Mouse (Mus musculus) midbrain, postnatal 0 days (tissue): ENCODE results near the gene Minos1. TPM values are rescaled to one million over a fixed set of nuclear protein-coding genes. Genes with fewer than 3 reads are reported as not detected.

Experiments
- ATAC-seq: fragments of 200-750 bp; cut with Nextera tagmentation; 2 replicates; pipeline ENCODE4 v1.8.0; 2017; ENCODE audit warnings: moderate number of reproducible peaks, mild to moderate bottlenecking, moderate TSS enrichment, moderate library complexity; ENCODE audit not compliant: low FRiP score
- DNase-seq: peaks from one replicate; pipeline ENCODE4 v3.0.0-alpha.2; 2015; ENCODE audit warnings: low spot score
- H3K27ac ChIP-seq: fragments of 300-500 bp; sonication (generic); 2 replicates; pipeline ENCODE4 v1.5.1; 2014; ENCODE audit warnings: low read depth, mild to moderate bottlenecking, low read length, mixed read lengths
- H3K27me3 ChIP-seq: fragments of 300-500 bp; sonication (generic); 2 replicates; pipeline ENCODE4 v1.6.1; 2014; ENCODE audit warnings: low read length, control low read depth, mixed read lengths; ENCODE audit not compliant: insufficient read depth
- H3K36me3 ChIP-seq: fragments of 300-500 bp; sonication (generic); 2 replicates; pipeline ENCODE4 v1.6.1; 2014; ENCODE audit warnings: low read length, control low read depth, mixed read lengths; ENCODE audit not compliant: insufficient read depth
- H3K4me1 ChIP-seq: fragments of 300-500 bp; sonication (generic); 2 replicates; pipeline ENCODE4 v1.6.1; 2014; ENCODE audit warnings: mild to moderate bottlenecking, control low read depth, antibody characterized with exemption, low read length, mixed read lengths; ENCODE audit not compliant: insufficient read depth
- H3K4me2 ChIP-seq: fragments of 300-500 bp; sonication (generic); 2 replicates; pipeline ENCODE4 v1.6.1; 2014; ENCODE audit warnings: low read depth, mild to moderate bottlenecking, low read length, mixed read lengths; ENCODE audit not compliant: poor library complexity, severe bottlenecking
- H3K4me3 ChIP-seq: fragments of 300-500 bp; sonication (generic); 2 replicates; pipeline ENCODE4 v1.5.1; 2014; ENCODE audit warnings: low read depth, mild to moderate bottlenecking, low read length, moderate library complexity
- H3K9ac ChIP-seq: fragments of 300-500 bp; sonication (generic); replicated peaks from 2 replicates; pipeline ENCODE4 v1.6.1; 2014; ENCODE audit warnings: mild to moderate bottlenecking, low read length, moderate library complexity, mixed read lengths; ENCODE audit not compliant: poor library complexity, severe bottlenecking
- H3K9me3 ChIP-seq: fragments of 300-500 bp; sonication (generic); 2 replicates; pipeline ENCODE4 v1.6.1; 2016; ENCODE audit warnings: low read length, control low read depth
- CTCF ChIP-seq: IDR thresholded peaks from 2 replicates; pipeline ENCODE4 v1.5.1; 2016; ENCODE audit warnings: antibody characterized with exemption, mild to moderate bottlenecking
- WGBS: fragments of 180-500 bp; shearing (Covaris S2); extraction: QIAGEN DNeasy Blood & Tissue Kit; methylation state at CpG from one replicate; pipeline ENCODE4 v1.1.7; 2014; 5-methylcytosine and 5-hydroxymethylcytosine counted together
- polyA plus RNA-seq: library from polyadenylated mRNA; unstranded; fragments of >200 nt; fragmentation: Nextera tagmentation; extraction: Ambion mirVana; gene quantifications from 2 replicates; pipeline ENCODE4 v1.2.1, GENCODE M21; 2015
- total RNA-seq: library from RNA; depleted of rRNA; stranded (reverse); fragments of >200 nt; gene quantifications from 2 replicates; pipeline ENCODE4 v1.2.3, GENCODE M21; 2014

Minos1 gene
- total and polyA plus RNA-seq, 2 experiments from 2014 or later: 21.9 to 397 TPM

DNA sequence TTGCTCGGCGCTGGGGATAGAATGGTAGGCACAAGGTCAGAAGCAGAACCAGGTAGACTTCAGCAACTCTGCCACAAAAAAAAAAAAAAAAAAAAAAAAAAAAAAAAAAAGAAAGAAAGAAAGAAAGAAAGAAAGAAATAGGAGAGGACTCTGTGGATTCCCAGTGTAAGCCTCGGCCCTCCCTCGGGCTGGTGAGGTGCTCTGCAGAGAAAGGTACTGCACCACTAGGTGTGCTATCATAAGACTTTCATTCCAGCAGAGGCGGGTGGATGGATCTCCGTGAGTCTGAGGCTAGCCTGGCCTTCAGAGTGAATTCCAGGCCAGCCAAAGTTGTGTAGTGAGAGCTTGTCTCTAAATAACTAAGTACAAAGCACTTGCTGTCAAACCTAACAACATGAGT, 10.9 kb upstream of the Minos1 start:
- Histone ChIP-seq H3K4me1 (no peaks in the 10 kb centered on the region), H3K9ac (no peak overlapping the region), H3K36me3 (no peaks in the 10 kb centered on the region), H3K4me2 (no peak overlapping the region), H3K9me3 (no peaks in the 10 kb centered on the region), H3K27me3 (no peaks in the 10 kb centered on the region), H3K27ac (no peak overlapping the region), H3K4me3 (no peak overlapping the region)
- peak; percentile 24 for TF ChIP-seq CTCF
- ATAC-seq: no peak
- WGBS: 69% methylated on average over 6 of the region's 6 CpGs
- no peak for DNase-seq

DNA sequence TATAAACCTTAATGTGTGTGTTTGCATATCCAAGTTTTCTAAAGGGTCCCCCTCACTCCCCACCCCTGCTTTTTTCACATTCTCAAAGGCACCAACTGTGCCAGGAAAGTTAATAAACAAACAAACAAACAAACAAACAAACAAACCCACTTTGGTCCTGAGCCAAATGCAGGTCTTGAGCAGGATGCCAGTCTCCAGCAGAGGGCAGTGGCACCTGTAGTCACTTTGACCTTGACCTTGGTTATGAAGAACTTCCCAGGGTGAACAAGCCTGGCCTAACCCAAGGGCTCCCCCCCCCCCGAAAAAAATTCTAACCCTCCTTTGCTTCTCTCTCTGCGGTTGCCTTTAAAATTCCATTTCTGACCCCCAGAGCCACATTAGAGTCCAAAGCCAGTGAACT, 9.4 kb upstream of the Minos1 start:
- ATAC-seq: no peak
- no peaks in the 10 kb centered on the region for H3K36me3 ChIP-seq

DNA sequence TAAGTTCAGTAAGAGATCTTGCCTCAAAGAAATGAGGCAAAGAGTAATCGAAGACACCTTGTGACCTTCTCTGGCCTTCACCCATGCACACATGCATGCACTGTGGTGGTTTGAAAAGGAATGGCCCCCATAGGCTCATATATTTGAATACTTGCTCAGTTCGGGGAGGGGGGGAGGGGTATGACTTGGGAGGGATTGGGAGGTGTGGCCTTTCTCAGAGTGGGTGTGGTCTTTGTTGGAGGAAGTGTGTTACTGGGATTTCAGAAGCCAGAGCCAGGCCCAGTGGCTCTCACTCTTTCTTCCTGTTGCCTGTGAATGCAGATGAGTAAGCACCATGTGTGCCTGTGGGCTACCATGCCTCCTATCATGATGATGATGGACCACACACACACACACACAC, 5.1 kb upstream of the Minos1 start:
- no peaks in the 10 kb centered on the region for H3K4me1 ChIP-seq
- TF ChIP-seq CTCF: no peak

More for the DNA sequence above, 9.4 kb upstream of the Minos1 start:
- H3K4me1 ChIP-seq: no peaks in the 10 kb centered on the region
- H3K27ac ChIP-seq: no peak overlapping the region
- H3K9me3 ChIP-seq: no peaks in the 10 kb centered on the region
- H3K4me3 ChIP-seq: no peak overlapping the region
- no peak overlapping the region for H3K4me2 ChIP-seq
- no peaks in the 10 kb centered on the region for H3K27me3 ChIP-seq
- H3K9ac ChIP-seq: no peak overlapping the region
- 78% methylated on average over 2 of the region's 2 CpGs for WGBS
- no peak for DNase-seq
- TF ChIP-seq CTCF: peak; percentile 29; the same call in 1 of the 2 replicates

DNA sequence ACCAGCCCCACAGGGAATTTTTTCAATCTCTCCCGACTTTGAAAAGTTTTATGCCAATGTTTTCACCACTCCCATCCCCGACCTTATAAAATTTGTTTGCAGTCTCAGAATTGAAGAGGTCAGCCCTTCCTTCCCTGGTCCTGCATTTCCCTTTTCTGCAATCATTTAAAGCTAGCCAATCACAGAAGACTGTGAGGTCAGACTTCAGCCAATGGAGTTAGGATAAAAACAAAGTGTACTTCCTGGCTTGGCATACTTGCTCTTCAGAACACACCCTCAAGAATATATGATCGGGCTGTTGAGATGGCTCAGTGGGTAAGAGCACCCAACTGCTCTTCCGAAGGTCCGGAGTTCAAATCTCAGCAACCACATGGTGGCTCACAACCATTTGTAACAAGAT, 2.2 kb upstream of the Minos1 start:
- Histone ChIP-seq H3K4me3 (no peak overlapping the region), H3K9me3 (no peaks in the 10 kb centered on the region)
- 85% methylated on average over 5 of the region's 5 CpGs for WGBS

More for the DNA sequence above, 5.1 kb upstream of the Minos1 start:
- no peaks in the 10 kb centered on the region for H3K27me3 ChIP-seq
- WGBS: 90% methylated on average over 2 of the region's 2 CpGs
- DNase-seq (no peak), ATAC-seq (no peak)
- H3K27ac ChIP-seq: no peak overlapping the region
- H3K4me3 ChIP-seq: no peak overlapping the region
- no peak overlapping the region for H3K4me2 ChIP-seq
- no peak overlapping the region for H3K9ac ChIP-seq
- H3K36me3 ChIP-seq: no peaks in the 10 kb centered on the region
- H3K9me3 ChIP-seq: no peaks in the 10 kb centered on the region

DNA sequence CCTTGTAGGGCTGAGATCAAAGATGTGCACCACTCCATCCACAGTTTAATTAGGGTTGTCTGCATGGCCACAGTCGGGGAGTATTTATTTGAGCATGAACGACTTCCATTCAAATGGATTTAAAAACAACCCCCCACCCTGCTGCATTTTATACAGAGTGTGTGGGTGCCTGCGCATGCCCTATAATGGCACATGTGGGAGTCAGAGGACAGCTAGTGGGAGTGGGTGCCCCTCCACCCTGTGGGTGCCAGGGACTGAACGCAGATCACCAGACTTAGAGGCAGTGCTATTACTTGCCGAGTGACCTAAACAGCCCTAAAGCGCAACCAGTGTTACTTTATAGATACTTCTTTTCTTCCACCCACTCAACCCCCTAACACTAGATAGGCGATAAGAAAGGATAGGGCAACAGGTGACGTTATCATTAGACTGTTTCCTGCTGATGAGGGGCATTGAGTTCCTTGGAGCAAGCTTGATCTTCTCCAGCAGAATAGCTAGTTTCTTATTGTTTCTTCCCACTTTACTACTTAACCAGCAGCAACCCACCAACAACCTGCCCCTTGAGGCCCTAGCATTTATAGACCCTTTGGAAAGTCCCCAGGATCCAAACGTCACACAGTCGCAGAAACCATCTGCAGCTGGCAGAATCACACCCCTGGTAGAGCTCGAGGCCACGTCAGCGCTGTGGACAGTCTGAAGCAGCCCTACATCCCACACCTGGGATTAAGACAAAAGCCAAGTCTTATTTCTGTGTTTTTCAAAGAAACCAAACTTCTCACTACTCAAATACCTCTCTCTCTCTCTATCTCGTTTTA, 1.2 kb upstream of the Minos1 start:
- H3K36me3 ChIP-seq: no peaks in the 10 kb centered on the region
- no peaks in the 10 kb centered on the region for H3K9me3 ChIP-seq
- no peaks in the 10 kb centered on the region for H3K27me3 ChIP-seq
- peak overlapping the region; percentile 92 for H3K4me2 ChIP-seq
- 89% methylated on average over 14 of the region's 14 CpGs for WGBS
- H3K9ac ChIP-seq: no peak overlapping the region
- DNase-seq: no peak
- H3K4me1 ChIP-seq: 0 out of 2 replicates have a peak, but pooled peaks cover 5% of the 10 kb centered on the region
- H3K27ac ChIP-seq: 0 out of 2 replicates have a peak overlapping the region, but pooled peaks have one; percentile 32
- no peak for ATAC-seq
- TF ChIP-seq CTCF: no peak
- peak overlapping the region; percentile 100 for H3K4me3 ChIP-seq

More for the DNA sequence above, 2.2 kb upstream of the Minos1 start:
- Histone ChIP-seq H3K4me2 (no peak overlapping the region), H3K36me3 (no peaks in the 10 kb centered on the region), H3K9ac (no peak overlapping the region), H3K4me1 (0 out of 2 replicates have a peak, but pooled peaks cover 5% of the 10 kb centered on the region), H3K27me3 (no peaks in the 10 kb centered on the region), H3K27ac (no peak overlapping the region)
- DNase-seq (no peak), ATAC-seq (no peak)
- TF ChIP-seq CTCF: no peak
